Mouse (Mus musculus): ENCODE results near the gene Gm17428. TPM values are rescaled to one million over a fixed set of nuclear protein-coding genes. Genes with fewer than 3 reads are reported as not detected.
"Not testable (repeated sequence)": the region's sequence is repeated elsewhere in the genome, so short reads cannot be mapped to it uniquely, and the experiment has no call there.

The Gm17428 gene
- polyA plus RNA-seq, 1 experiment = not detected

DNA sequence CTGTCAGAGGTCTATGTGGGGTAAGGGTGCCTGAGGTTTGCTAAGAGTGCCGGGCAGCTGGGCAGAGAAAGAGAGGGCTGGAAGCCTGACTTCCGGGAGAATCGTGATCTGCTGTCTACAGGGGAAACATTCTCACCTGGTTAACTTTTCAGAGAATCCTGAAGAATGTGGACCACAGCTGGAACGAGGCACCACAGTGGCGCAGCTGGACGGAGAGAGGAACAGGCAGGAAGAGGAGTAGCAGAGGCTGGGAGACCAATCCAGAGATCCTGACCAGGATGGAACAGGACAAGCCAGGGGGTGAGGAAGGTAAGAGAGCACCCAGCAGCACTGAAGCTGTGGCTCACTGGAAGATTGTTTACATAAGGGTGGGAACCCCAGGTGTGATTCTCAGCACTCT is 11.1 kb upstream of the Gm17428 start:
- Histone ChIP-seq H3K4me1 (ENCODE audit: control insufficient read depth, insufficient read depth, low read length) (no peaks in the 10 kb centered on the region), H3K27ac (ENCODE audit: control insufficient read depth, insufficient read depth, low read depth, low read length, poor library complexity) (no peak overlapping the region), H3K4me3 (replicated peaks; ENCODE audit: control insufficient read depth, low read depth, low read length) (no peak overlapping the region)
- 69% methylated on average over 6 of the region's 6 CpGs for WGBS
- no peak for TF ChIP-seq POLR2A (IDR thresholded peaks at IDR 0.05; ENCODE audit: borderline replicate concordance, control insufficient read depth, low read depth, low read length)
- TF ChIP-seq CTCF (IDR thresholded peaks at IDR 0.05; ENCODE audit: control insufficient read depth, insufficient read depth, low read length) = no peak

DNA sequence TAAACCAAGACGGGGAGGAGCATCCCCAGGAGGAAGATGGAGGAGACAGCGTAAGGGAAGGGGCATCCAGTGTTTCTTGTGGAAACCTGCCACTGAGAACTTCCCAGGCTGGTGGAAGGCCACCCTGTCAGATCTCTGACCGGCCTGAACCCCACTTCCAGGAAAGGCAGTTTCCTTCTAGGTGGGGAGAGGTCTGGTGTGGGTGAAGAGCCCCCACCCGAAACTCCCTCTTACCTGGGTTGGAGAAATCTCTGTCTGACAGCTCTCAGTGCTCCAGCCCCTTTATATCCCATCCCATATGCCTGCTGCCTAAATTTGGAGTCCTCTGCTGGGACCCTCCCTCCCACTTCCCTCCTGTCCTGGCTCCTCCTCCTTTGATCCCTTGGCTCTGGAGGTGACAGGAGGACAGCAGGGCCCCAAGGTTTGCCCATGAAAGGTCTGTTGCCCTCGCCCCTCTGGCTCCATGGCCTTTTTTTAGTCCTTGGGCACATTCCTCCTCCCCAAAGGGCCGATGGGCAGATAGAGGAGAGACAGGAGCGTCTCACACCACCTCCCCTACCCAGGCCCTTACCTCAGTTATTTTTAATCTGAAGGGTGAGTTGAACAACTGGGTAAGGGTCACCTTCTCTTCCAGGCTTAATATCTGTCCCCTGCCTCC is 10.3 kb upstream of the Gm17428 start, which contains the start of gene Myh6:
Gene Myh6 (minus strand): TSS at position 608 of the 658 bp plus-strand sequence.
- 71% methylated on average over 7 of the region's 7 CpGs for WGBS
- TF ChIP-seq POLR2A (IDR thresholded peaks at IDR 0.05; ENCODE audit: borderline replicate concordance, control insufficient read depth, low read depth, low read length) = no peak
- no peak for TF ChIP-seq CTCF (IDR thresholded peaks at IDR 0.05; ENCODE audit: control insufficient read depth, insufficient read depth, low read length)
- Histone ChIP-seq H3K27ac (ENCODE audit: control insufficient read depth, insufficient read depth, low read depth, low read length, poor library complexity) (no peak within 1 kb of the TSS), H3K4me3 (replicated peaks; ENCODE audit: control insufficient read depth, low read depth, low read length) (no peak within 1 kb of the TSS), H3K4me1 (ENCODE audit: control insufficient read depth, insufficient read depth, low read length) (no peaks in the 10 kb centered on the region)

DNA sequence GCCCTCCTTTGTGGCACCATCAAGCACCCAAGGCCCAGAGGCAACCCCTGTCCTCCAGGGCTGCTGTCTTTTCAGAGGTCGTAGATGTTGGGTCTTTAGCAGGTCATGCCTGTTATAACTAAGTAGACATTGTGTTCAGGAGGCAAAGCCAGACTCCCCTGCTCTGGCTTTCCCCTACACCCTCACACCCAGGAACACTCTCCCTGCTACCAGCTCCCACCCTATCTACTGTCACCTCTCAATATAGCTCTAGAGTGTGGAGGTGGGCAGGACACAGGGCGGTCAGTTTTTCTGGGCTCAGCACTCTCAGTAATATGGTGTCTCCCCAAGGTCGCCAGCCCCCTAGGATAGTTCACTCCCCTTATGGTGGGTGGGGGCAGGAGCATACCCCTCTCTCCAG is 8.9 kb upstream of the Gm17428 start:
- no peak overlapping the region for H3K4me3 ChIP-seq (replicated peaks; ENCODE audit: control insufficient read depth, low read depth, low read length)
- 82% methylated on average over 3 of the region's 3 CpGs for WGBS
- no peaks in the 10 kb centered on the region for H3K4me1 ChIP-seq (ENCODE audit: control insufficient read depth, insufficient read depth, low read length)
- no peak overlapping the region for H3K27ac ChIP-seq (ENCODE audit: control insufficient read depth, insufficient read depth, low read depth, low read length, poor library complexity)
- TF ChIP-seq CTCF (IDR thresholded peaks at IDR 0.05; ENCODE audit: control insufficient read depth, insufficient read depth, low read length) (no peak), POLR2A (IDR thresholded peaks at IDR 0.05; ENCODE audit: borderline replicate concordance, control insufficient read depth, low read depth, low read length) (no peak)

DNA sequence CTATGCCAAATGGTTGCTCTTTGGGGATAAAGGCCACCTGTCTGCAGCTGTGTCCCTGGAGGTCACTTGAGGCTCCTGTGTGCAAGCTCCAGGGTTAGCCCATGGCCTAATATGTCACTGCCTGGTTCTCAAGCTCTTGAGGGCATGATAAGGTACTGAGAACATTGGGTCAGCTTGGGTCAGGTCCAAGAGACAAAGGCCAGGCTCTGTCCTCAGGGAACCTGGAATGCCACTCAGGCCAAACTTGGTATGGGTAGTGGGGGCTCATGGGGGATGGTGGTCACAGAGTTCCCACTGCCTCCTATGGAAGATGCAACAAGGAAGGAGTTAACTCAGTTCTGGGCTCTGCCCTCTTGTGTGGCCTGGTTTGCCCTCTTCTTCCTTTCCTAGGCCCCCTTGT is 8.4 kb upstream of the Gm17428 start:
- H3K4me3 ChIP-seq (replicated peaks; ENCODE audit: control insufficient read depth, low read depth, low read length) = no peak overlapping the region
- TF ChIP-seq CTCF (IDR thresholded peaks at IDR 0.05; ENCODE audit: control insufficient read depth, insufficient read depth, low read length) = no peak
- no peak for TF ChIP-seq POLR2A (IDR thresholded peaks at IDR 0.05; ENCODE audit: borderline replicate concordance, control insufficient read depth, low read depth, low read length)
- no peak overlapping the region for H3K27ac ChIP-seq (ENCODE audit: control insufficient read depth, insufficient read depth, low read depth, low read length, poor library complexity)
- H3K4me1 ChIP-seq (ENCODE audit: control insufficient read depth, insufficient read depth, low read length) = no peaks in the 10 kb centered on the region

DNA sequence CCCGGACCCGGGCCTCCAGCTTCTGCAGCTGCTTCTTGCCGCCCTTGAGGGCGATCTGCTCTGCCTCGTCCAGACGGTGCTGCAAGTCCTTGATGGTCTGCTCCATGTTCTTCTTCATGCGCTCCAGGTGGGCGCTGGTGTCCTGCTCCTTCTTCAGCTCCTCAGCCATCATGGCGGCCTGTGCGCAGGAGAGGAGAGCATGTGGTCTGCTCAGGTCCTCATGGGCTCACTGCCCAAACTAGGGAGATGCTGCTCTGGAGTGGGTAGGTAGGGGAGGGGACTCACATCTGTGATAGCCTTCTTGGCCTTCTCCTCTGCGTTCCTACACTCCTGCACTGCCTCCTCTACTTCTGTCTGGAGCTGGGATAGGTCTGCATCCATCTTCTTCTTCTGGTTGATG is 3.9 kb upstream of the Gm17428 start:
- H3K27ac ChIP-seq (ENCODE audit: control insufficient read depth, insufficient read depth, low read depth, low read length, poor library complexity); H3K4me3 ChIP-seq (replicated peaks; ENCODE audit: control insufficient read depth, low read depth, low read length); H3K4me1 ChIP-seq (ENCODE audit: control insufficient read depth, insufficient read depth, low read length): not testable (repeated sequence)
- 82% methylated on average over 11 of the region's 11 CpGs for WGBS

DNA sequence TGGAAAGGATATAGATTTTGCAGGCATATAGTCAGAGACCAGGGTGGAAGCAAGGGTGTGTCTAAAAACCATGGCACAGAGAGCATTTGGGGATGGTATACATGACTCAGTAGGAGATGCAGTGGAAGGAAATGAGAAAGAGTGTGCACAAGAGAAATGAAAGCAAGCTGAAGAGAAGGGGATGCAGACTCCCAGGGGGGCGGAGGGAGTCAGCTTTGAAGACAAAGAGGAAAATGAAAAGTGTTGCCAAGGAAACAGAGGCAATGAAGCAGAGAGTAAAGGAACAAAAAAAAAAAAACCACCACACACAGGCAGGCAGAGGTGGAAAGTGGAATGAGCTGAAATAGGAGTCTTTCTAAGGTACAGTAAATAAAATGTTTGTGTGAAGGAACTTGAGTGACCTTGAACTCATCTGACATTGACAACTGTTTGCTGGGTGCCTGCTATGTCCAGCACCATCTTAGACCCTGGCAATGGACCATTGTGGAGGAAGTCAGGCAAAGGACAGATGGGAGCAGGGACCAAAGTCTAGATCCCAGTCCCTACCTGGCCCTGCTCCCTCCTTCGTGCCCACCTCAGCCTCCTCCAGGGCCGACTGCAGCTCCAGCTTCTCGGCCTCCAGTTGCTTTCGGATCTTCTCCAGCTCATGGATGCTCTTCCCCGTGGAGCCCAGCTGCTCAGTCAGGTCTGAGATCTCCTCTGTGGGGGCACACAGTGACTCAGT is 2.5 kb upstream of the Gm17428 start:
- H3K4me3 ChIP-seq (replicated peaks; ENCODE audit: control insufficient read depth, low read depth, low read length) = no peak overlapping the region
- no peak overlapping the region for H3K27ac ChIP-seq (ENCODE audit: control insufficient read depth, insufficient read depth, low read depth, low read length, poor library complexity)
- no peaks in the 10 kb centered on the region for H3K4me1 ChIP-seq (ENCODE audit: control insufficient read depth, insufficient read depth, low read length)
- WGBS = 73% methylated on average over 6 of the region's 6 CpGs
- no peak for TF ChIP-seq CTCF (IDR thresholded peaks at IDR 0.05; ENCODE audit: control insufficient read depth, insufficient read depth, low read length)
- TF ChIP-seq POLR2A (IDR thresholded peaks at IDR 0.05; ENCODE audit: borderline replicate concordance, control insufficient read depth, low read depth, low read length) = no peak

DNA sequence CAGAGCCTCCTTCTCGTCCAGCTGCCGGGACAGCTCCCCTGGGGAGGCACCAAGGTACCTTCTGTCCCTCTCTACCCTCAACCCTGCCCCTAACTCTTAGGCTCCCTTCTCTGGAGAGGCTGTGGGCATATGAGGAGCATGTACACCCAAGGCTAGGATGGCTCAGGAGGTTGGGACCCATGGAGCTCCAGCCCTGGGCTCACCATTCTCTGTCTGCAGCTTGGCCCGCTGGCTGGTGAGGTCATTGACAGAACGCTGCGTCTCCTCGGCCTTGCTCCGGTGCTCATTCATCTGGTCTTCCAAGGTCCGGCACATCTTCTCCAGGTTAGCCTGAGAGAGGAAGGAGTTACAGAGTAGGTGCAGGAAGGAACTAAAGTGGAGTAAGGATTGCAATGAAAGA is 1.9 kb downstream of the Gm17428 start:
- 90% methylated on average over 8 of the region's 8 CpGs for WGBS
- Histone ChIP-seq H3K4me1 (ENCODE audit: control insufficient read depth, insufficient read depth, low read length) (no peaks in the 10 kb centered on the region), H3K4me3 (replicated peaks; ENCODE audit: control insufficient read depth, low read depth, low read length) (no peak overlapping the region), H3K27ac (ENCODE audit: control insufficient read depth, insufficient read depth, low read depth, low read length, poor library complexity) (no peak overlapping the region)
- TF ChIP-seq POLR2A (IDR thresholded peaks at IDR 0.05; ENCODE audit: borderline replicate concordance, control insufficient read depth, low read depth, low read length) = no peak
- TF ChIP-seq CTCF (IDR thresholded peaks at IDR 0.05; ENCODE audit: control insufficient read depth, insufficient read depth, low read length) = no peak

DNA sequence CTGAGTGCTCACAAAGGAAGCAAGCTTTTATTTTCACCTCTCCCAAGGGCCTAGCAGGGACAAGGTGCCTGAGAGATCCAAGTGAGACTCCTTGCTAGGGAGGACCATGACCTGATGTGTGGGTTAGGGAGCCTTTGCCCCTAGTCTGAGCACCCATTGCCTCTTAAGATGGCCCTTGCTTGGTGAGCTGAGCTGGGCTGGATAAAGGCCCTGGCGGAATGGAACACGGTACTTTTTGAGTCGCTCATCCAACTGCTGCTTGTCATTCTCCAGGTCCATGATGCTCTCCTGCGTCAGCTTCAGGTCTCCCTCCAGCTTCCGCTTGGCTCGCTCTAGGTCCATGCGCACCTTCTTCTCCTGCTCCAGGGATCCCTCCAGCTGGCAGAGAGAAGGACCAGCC is 5.2 kb downstream of the Gm17428 start:
- TF ChIP-seq POLR2A (IDR thresholded peaks at IDR 0.05; ENCODE audit: borderline replicate concordance, control insufficient read depth, low read depth, low read length) = no peak
- no peak for TF ChIP-seq CTCF (IDR thresholded peaks at IDR 0.05; ENCODE audit: control insufficient read depth, insufficient read depth, low read length)
- Histone ChIP-seq H3K4me1 (ENCODE audit: control insufficient read depth, insufficient read depth, low read length) (no peaks in the 10 kb centered on the region), H3K27ac (ENCODE audit: control insufficient read depth, insufficient read depth, low read depth, low read length, poor library complexity) (no peak overlapping the region), H3K4me3 (replicated peaks; ENCODE audit: control insufficient read depth, low read depth, low read length) (no peak overlapping the region)
- 84% methylated on average over 7 of the region's 7 CpGs for WGBS

DNA sequence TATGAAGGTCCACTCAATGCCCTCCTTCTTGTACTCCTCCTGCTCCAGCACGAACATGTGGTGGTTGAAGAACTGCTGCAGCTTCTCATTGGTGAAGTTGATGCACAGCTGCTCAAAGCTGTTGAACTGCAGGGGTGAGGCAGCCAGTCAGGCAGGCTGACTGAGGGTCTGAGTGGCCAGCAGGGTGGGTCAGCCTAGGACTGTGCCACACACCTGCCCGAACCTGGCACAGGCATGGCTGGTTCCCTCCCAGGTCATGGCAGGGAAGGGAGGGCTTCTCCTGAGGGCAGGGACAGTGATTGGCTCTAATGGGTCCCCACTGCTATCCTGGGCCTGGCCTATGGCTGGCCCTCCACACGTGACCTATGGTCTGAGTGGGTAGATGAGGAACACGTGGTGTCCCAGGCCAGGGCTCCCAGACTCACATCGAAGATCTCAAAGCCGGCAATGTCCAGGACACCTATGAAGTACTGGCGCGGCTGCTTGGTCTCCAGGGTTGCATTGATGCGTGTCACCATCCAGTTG is 11.7 kb downstream of the Gm17428 start:
- WGBS = 82% methylated on average over 9 of the region's 9 CpGs
- H3K27ac ChIP-seq (ENCODE audit: control insufficient read depth, insufficient read depth, low read depth, low read length, poor library complexity); H3K4me1 ChIP-seq (ENCODE audit: control insufficient read depth, insufficient read depth, low read length); H3K4me3 ChIP-seq (replicated peaks; ENCODE audit: control insufficient read depth, low read depth, low read length): not testable (repeated sequence)
